Mouse (Mus musculus) left cerebral cortex, adult 2 months (tissue): Measurements from ENCODE around the gene Olfml2b. TPM values are rescaled to one million over a fixed set of nuclear protein-coding genes. Genes with fewer than 3 reads are reported as not detected.

ENCODE experiments used
- DNase-seq, 2 experiments: peaks; one replicate each; pipeline ENCODE4 v3.0.0; 2021 to 2022; ENCODE audit warnings: low spot score in 2 of 2, mixed read lengths in 1 of 2; ENCODE audit errors: extremely low spot score in 1 of 2
- H3K27ac ChIP-seq: fragments of 200-600 bp; 2 replicates; pipeline ENCODE4 v1.8.1; 2022
- H3K4me3 ChIP-seq: fragments of 200-600 bp; 2 replicates; pipeline ENCODE4 v1.8.1; 2022
- CTCF ChIP-seq: fragments of 200-600 bp; IDR thresholded peaks from 2 replicates; pipeline ENCODE4 v1.8.1; 2022; ENCODE audit warnings: antibody characterized with exemption, mild to moderate bottlenecking, moderate library complexity
- intact Hi-C: fragments of 180-260 bp; cut with DNase I; formaldehyde crosslinking; loops from one replicate; pipeline ENCODE4 v1.15.1; 2025
- total RNA-seq, 2 experiments: library from RNA; stranded (reverse); gene quantifications; 2 replicates each; pipeline ENCODE4 v1.2.3; 2021

Gene Olfml2b
- total RNA-seq, 2 experiments from 2014 or later: 2.9 to 3.2 TPM

GRCm38 (mm10) chr1:170701582-170701981 lies 57.2 kb downstream of the Olfml2b start:
- no peak for DNase-seq
- no peak overlapping the region for H3K4me3 ChIP-seq
- H3K27ac ChIP-seq: no peak overlapping the region
- intact Hi-C loops: no loop called here
- no peak for TF ChIP-seq CTCF

GRCm38 (mm10) chr1:170702263-170702662 lies 57.9 kb downstream of the Olfml2b start:
- DNase-seq: no peak
- no peak for TF ChIP-seq CTCF
- no peak overlapping the region for H3K4me3 ChIP-seq
- no peak overlapping the region for H3K27ac ChIP-seq
- intact Hi-C loops: no loop called here

GRCm38 (mm10) chr1:170702958-170703357 lies 58.6 kb downstream of the Olfml2b start:
- Histone ChIP-seq H3K4me3 (no peak overlapping the region), H3K27ac (no peak overlapping the region)
- intact Hi-C loops: no loop called here
- DNase-seq: no peak
- no peak for TF ChIP-seq CTCF

- TF ChIP-seq CTCF: no peak
- Histone ChIP-seq H3K27ac (no peak overlapping the region), H3K4me3 (no peak overlapping the region)
- DNase-seq: no peak
- intact Hi-C loops: no loop called here
Measured at GRCm38 (mm10) chr1:170704103-170704502, 59.8 kb downstream of the Olfml2b start.

- DNase-seq: no peak
- H3K4me3 ChIP-seq: no peak overlapping the region
- TF ChIP-seq CTCF: no peak
- intact Hi-C loops: no loop called here
- H3K27ac ChIP-seq: no peak overlapping the region
Measured at GRCm38 (mm10) chr1:170704911-170705594, 60.7 kb downstream of the Olfml2b start.

GRCm38 (mm10) chr1:170706046-170706445 lies 61.7 kb downstream of the Olfml2b start:
- TF ChIP-seq CTCF: no peak
- no peak for DNase-seq
- Histone ChIP-seq H3K4me3 (no peak overlapping the region), H3K27ac (no peak overlapping the region)
- intact Hi-C loops: no loop called here

GRCm38 (mm10) chr1:170709034-170709433 lies 64.7 kb downstream of the Olfml2b start:
- intact Hi-C loops: no loop called here
- TF ChIP-seq CTCF: no peak
- Histone ChIP-seq H3K4me3 (no peak overlapping the region), H3K27ac (no peak overlapping the region)
- no peak for DNase-seq

GRCm38 (mm10) chr1:170709481-170709880 lies 65.1 kb downstream of the Olfml2b start:
- intact Hi-C loops: no loop called here
- no peak for TF ChIP-seq CTCF
- Histone ChIP-seq H3K27ac (no peak overlapping the region), H3K4me3 (no peak overlapping the region)
- DNase-seq: no peak

- H3K4me3 ChIP-seq: no peak overlapping the region
- no peak overlapping the region for H3K27ac ChIP-seq
- DNase-seq: no peak
- TF ChIP-seq CTCF: no peak
- intact Hi-C loops: no loop called here
Measured at GRCm38 (mm10) chr1:170709969-170710368, 65.6 kb downstream of the Olfml2b start.

- Histone ChIP-seq H3K4me3 (no peak overlapping the region), H3K27ac (no peak overlapping the region)
- DNase-seq: no peak
- TF ChIP-seq CTCF: no peak
- intact Hi-C loops: no loop called here
Measured at GRCm38 (mm10) chr1:170711731-170712130, 67.4 kb downstream of the Olfml2b start.

- no peak overlapping the region for H3K4me3 ChIP-seq
- intact Hi-C loops: no loop called here
- no peak overlapping the region for H3K27ac ChIP-seq
- no peak for DNase-seq
- no peak for TF ChIP-seq CTCF
Measured at GRCm38 (mm10) chr1:170717241-170717828, 73.0 kb downstream of the Olfml2b start.

GRCm38 (mm10) chr1:170718133-170718810 lies 73.9 kb downstream of the Olfml2b start:
- no peak overlapping the region for H3K27ac ChIP-seq
- DNase-seq: no peak
- no peak overlapping the region for H3K4me3 ChIP-seq
- intact Hi-C loops: no loop called here
- no peak for TF ChIP-seq CTCF
